Mouse (Mus musculus) hindbrain, embryonic 16.5 days (tissue): ENCODE data around the gene Scamp4. TPM values are rescaled to one million over a fixed set of nuclear protein-coding genes. Genes with fewer than 3 reads are reported as not detected.
A peak's percentile ranks its signal among the peaks of the same experiment; 100 is the strongest.

Source experiments
- ATAC-seq: fragments of 200-750 bp; cut with Nextera tagmentation; 2 replicates; pipeline ENCODE4 v1.8.0; 2017; ENCODE audit warnings: moderate TSS enrichment, moderate library complexity
- H3K27ac ChIP-seq: fragments of 300-500 bp; sonication (generic); 2 replicates; pipeline ENCODE4 v1.5.1; 2014; ENCODE audit warnings: low read depth, mild to moderate bottlenecking, control low read depth, low read length, moderate library complexity
- H3K27me3 ChIP-seq: fragments of 300-500 bp; sonication (generic); replicated peaks from 2 replicates; pipeline ENCODE4 v1.6.1; 2014; ENCODE audit warnings: low read length; ENCODE audit not compliant: control insufficient read depth, insufficient read depth
- H3K36me3 ChIP-seq: fragments of 300-500 bp; sonication (generic); 2 replicates; pipeline ENCODE4 v1.6.1; 2014; ENCODE audit warnings: mild to moderate bottlenecking, low read length, moderate library complexity, mixed read lengths; ENCODE audit not compliant: control insufficient read depth, insufficient read depth
- H3K4me1 ChIP-seq: fragments of 300-500 bp; sonication (generic); 2 replicates; pipeline ENCODE4 v1.6.1; 2014; ENCODE audit warnings: low read depth, low read length; ENCODE audit not compliant: control insufficient read depth, insufficient read depth
- H3K4me2 ChIP-seq: fragments of 300-500 bp; sonication (generic); 2 replicates; pipeline ENCODE4 v1.6.1; 2014; ENCODE audit warnings: mild to moderate bottlenecking, low read length, control low read depth, moderate library complexity
- H3K4me3 ChIP-seq: fragments of 300-500 bp; sonication (generic); 2 replicates; pipeline ENCODE4 v1.5.1; 2014; ENCODE audit warnings: mild to moderate bottlenecking, low read length, control low read depth, moderate library complexity
- H3K9ac ChIP-seq: fragments of 300-500 bp; sonication (generic); 2 replicates; pipeline ENCODE4 v1.6.1; 2014; ENCODE audit warnings: low read depth, mild to moderate bottlenecking, control low read depth, low read length, moderate library complexity
- H3K9me3 ChIP-seq: fragments of 300-500 bp; sonication (generic); 2 replicates; pipeline ENCODE4 v1.6.1; 2014; ENCODE audit warnings: mild to moderate bottlenecking, low read length, moderate library complexity; ENCODE audit not compliant: control insufficient read depth
- WGBS: fragments of 180-500 bp; shearing (Covaris S2); extraction: QIAGEN DNeasy Blood & Tissue Kit; methylation state at CpG from one replicate; pipeline ENCODE4 v1.1.7; 2014; 5-methylcytosine and 5-hydroxymethylcytosine counted together
- polyA plus RNA-seq: library from polyadenylated mRNA; unstranded; fragments of >200 nt; fragmentation: Nextera tagmentation; extraction: Ambion mirVana; gene quantifications from 2 replicates; pipeline ENCODE4 v1.2.1, GENCODE M21; 2015

Gene Scamp4
- polyA plus RNA-seq, 1 experiment from 2014 or later, result 73.6 TPM

DNA sequence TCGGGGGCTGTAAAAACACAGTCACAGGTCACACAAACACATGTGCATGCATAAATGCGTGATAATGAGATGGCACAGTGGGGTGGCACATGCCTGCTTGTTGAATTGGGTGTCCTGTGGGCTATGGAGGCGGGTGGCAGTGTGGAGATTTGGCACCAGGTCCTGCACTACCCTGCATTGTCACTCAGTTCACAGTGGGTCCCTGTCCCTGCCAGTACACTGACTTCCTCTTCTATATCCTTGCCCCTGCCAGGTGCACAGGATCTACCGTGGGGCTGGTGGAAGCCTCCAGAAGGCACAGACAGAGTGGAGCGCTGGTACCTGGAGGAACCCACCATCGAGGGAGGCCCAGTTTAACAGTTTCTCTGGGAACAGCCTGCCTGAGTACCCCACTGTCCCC is 11.7 kb downstream of the Scamp4 start:
- no peak overlapping the region for H3K27ac ChIP-seq
- no peak overlapping the region for H3K9ac ChIP-seq
- no peaks in the 10 kb centered on the region for H3K9me3 ChIP-seq
- no peaks in the 10 kb centered on the region for H3K4me1 ChIP-seq
- H3K36me3 ChIP-seq, result peaks cover 18% of the 10 kb centered on the region
- ATAC-seq, result no peak
- H3K4me3 ChIP-seq, result no peak overlapping the region
- no peaks in the 10 kb centered on the region for H3K27me3 ChIP-seq
- WGBS, result 87% methylated on average over 6 of the region's 6 CpGs
- H3K4me2 ChIP-seq, result no peak overlapping the region

DNA sequence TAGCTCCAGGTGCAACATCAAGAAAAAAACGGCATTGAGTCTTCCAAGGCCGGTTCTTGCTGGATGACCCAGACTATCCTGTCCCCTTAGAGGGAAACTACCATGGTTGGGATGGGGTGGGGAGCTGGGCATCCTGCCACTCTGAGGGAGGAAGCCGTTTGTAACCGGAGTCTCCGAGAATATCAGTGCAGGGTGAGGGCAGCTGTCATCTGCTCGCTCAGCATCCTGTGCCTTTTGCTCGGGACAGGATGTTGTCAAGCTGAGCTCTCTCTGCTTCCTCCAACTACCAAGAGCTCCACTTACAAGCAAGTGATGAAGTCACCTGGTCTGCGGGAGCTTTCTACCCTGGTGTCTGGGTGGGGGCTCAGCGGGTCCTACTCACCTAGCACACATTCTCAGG is 15.5 kb downstream of the Scamp4 start:
- H3K4me3 ChIP-seq, result no peak overlapping the region
- no peaks in the 10 kb centered on the region for H3K27me3 ChIP-seq
- no peak overlapping the region for H3K27ac ChIP-seq
- no peak overlapping the region for H3K9ac ChIP-seq
- 75% methylated on average over 9 of the region's 9 CpGs for WGBS
- no peaks in the 10 kb centered on the region for H3K9me3 ChIP-seq
- no peak for ATAC-seq
- H3K4me2 ChIP-seq, result no peak overlapping the region
- peaks cover 8% of the 10 kb centered on the region for H3K4me1 ChIP-seq
- peaks cover 13% of the 10 kb centered on the region for H3K36me3 ChIP-seq

DNA sequence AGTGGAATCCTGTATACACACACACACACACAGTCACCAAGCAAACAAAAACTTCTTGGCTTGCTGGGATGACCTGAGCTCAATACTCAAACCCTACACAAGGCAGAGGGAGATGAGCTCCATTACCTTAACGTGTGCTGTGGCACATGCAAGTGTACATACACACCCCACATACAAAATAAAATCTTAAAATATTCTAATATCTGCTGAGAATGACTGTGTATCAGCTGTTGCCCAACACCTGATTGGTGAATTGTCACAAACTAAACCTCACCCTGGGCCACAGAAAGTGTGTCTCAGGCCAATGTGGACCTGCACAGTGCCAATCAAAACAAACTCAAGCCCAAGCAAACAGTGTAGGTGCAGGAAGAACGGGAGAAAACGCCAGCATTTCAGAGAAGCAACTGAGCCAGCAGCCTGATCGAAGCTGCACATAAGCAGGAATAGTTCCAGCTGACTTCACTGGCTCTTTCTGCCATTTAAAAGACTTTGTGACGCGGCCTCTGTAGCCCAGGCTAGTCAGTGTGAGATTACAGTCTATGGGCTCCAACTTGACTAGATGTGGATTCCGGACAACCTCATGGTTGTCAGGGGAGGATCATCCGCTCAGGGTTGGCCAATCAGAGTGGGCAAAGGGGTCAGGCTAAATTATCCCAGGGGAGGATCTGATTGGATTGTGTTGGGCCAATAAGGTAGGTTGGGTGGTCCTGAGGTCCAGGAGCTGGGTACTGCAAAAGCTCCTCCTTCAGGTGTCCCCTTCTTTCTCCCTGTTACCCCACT is 17.0 kb downstream of the Scamp4 start:
- Histone ChIP-seq H3K9ac (no peak overlapping the region), H3K4me2 (no peak overlapping the region), H3K36me3 (peaks cover 8% of the 10 kb centered on the region), H3K27ac (no peak overlapping the region), H3K27me3 (no peaks in the 10 kb centered on the region), H3K4me3 (no peak overlapping the region), H3K4me1 (peaks cover 23% of the 10 kb centered on the region), H3K9me3 (no peaks in the 10 kb centered on the region)
- WGBS, result 31% methylated on average over 8 of the region's 8 CpGs
- ATAC-seq, result no peak

DNA sequence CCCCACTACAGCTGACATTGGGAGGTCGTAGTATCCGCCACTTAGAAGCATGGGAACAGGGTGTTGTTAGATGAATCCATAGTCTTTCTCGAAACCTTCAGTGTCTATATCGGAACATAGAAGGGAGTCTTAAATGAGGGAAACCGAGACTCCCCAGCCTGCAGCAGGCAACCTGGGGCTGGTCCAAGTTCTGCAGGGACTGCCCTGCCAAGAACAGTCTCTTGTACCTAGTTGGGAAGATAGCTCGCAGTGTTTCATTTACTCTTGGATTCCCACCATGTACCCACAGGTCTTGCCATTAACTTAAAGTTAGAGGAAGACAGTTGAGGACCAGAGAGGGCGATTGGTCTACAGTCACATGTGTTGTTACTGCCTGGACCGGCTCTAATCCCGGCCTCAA is 17.7 kb downstream of the Scamp4 start:
- no peaks in the 10 kb centered on the region for H3K27me3 ChIP-seq
- no peak for ATAC-seq
- 87% methylated on average over 9 of the region's 9 CpGs for WGBS
- no peak overlapping the region for H3K4me2 ChIP-seq
- H3K4me3 ChIP-seq, result no peak overlapping the region
- H3K36me3 ChIP-seq, result peaks cover 2% of the 10 kb centered on the region; the same call in 1 of the 2 replicates
- H3K9ac ChIP-seq, result no peak overlapping the region
- no peak overlapping the region for H3K27ac ChIP-seq
- no peaks in the 10 kb centered on the region for H3K9me3 ChIP-seq
- H3K4me1 ChIP-seq, result peaks cover 28% of the 10 kb centered on the region

DNA sequence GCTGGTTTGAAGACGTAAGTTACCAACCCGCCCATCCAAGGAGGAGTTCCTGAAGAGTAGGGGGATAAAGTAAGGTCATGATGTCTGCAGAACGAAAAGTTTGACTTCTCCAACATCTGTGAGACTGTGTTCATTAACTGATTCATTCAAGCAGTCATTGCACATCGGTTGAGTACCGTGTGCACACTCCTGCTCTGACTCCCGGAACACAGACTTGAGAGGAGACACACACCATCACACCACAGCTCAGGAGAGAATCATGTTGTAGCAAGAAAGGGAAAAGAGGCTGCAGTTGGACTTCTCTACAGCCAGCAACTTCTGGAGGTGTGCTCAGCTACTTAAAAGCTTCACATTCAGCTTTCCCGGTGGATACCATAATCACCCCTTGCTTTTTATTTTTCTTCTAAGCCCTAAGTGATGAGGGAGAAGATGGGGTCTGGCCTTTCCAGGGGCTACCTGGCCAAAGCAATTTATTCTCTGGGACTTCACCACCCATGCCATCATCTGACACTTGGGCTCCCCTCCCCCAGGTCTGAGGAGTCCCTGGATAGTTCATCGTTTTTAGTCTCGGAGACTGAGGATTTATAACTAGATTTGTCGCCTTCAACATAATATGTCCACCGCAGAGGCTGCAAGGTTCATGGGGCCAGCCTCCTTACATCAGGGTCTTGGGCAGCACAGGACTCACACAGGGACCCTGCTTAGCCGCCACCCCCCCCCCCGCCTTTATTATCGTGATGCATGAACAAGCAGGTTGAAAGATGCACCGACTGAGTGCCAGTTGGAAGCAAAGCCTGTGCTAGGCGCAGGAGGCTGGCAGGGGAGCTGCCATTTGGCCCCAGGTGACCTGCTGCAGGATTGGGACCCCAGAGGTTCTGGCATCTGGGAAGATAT is 18.4 kb downstream of the Scamp4 start:
- H3K27me3 ChIP-seq, result no peaks in the 10 kb centered on the region
- H3K27ac ChIP-seq, result peak overlapping the region; percentile 92
- H3K4me2 ChIP-seq, result peak overlapping the region; percentile 70
- H3K4me1 ChIP-seq, result peaks cover 28% of the 10 kb centered on the region
- no peak for ATAC-seq
- 55% methylated on average over 16 of the region's 16 CpGs for WGBS
- H3K9ac ChIP-seq, result peak overlapping the region; percentile 49
- no peaks in the 10 kb centered on the region for H3K9me3 ChIP-seq
- H3K36me3 ChIP-seq, result no peaks in the 10 kb centered on the region
- H3K4me3 ChIP-seq, result peak overlapping the region; percentile 89

DNA sequence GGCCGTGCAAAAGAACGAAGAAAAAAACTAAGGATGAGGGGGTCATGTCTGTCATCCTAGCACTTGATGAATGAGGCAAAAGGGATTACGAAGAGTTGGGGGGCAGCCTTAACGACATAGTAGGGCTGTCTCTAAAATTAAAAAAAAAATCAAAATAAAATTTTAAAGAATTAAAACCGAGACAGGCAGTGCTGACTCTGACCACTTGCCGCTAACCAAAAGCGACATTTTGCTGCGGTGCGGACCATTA is 18.9 kb downstream of the Scamp4 start:
- Histone ChIP-seq H3K4me1 (peaks cover 28% of the 10 kb centered on the region), H3K4me2 (peak overlapping the region; percentile 70), H3K27ac (peak overlapping the region; percentile 92), H3K36me3 (no peaks in the 10 kb centered on the region), H3K9me3 (no peaks in the 10 kb centered on the region), H3K27me3 (no peaks in the 10 kb centered on the region), H3K9ac (peak overlapping the region; percentile 49), H3K4me3 (peak overlapping the region; percentile 89)
- ATAC-seq, result no peak
- WGBS, result under 1% methylated on average over 9 of the region's 9 CpGs

DNA sequence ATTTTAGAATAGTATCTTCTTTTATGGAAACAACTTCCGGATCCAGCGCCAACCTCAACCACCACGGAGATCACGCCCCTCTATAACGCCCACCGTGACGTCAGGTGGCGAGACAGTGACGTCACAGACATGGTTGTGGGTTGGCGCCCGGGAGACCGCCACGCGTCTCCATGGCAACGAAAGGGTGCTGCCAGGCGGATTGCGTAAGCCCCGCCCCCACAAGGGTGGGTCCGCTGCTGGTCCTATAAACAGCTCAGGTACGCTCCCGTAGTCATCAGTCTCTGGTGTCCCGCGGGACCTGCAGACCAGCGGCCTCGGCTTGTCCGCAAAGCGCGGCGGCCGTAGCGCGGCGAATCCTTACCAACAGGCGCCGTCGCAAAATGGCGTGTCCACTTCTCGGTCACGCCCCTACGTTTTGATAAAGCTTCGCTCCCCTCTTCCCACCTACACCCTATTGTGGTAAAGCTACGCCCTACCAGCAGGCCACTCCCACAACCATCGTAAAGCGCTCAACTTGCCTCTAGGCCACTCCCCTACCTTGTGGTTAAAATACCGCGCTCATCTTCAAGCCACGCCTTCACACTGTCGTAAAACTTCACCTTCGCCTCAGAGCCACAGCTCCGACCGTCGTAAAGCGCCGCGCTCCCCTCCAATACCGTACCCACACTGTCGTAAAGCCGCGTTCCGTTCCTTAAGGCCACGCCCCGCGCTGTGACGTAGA is 19.4 kb downstream of the Scamp4 start:
- H3K4me1 ChIP-seq, result peaks cover 28% of the 10 kb centered on the region
- ATAC-seq, result peak; percentile 97
- H3K9me3 ChIP-seq, result no peaks in the 10 kb centered on the region
- H3K27me3 ChIP-seq, result no peaks in the 10 kb centered on the region
- 0% methylated on average over 64 of the region's 64 CpGs for WGBS
- H3K36me3 ChIP-seq, result no peaks in the 10 kb centered on the region
- peak overlapping the region; percentile 70 for H3K4me2 ChIP-seq
- peak overlapping the region; percentile 92 for H3K27ac ChIP-seq
- H3K9ac ChIP-seq, result peak overlapping the region; percentile 49
- peak overlapping the region; percentile 89 for H3K4me3 ChIP-seq

DNA sequence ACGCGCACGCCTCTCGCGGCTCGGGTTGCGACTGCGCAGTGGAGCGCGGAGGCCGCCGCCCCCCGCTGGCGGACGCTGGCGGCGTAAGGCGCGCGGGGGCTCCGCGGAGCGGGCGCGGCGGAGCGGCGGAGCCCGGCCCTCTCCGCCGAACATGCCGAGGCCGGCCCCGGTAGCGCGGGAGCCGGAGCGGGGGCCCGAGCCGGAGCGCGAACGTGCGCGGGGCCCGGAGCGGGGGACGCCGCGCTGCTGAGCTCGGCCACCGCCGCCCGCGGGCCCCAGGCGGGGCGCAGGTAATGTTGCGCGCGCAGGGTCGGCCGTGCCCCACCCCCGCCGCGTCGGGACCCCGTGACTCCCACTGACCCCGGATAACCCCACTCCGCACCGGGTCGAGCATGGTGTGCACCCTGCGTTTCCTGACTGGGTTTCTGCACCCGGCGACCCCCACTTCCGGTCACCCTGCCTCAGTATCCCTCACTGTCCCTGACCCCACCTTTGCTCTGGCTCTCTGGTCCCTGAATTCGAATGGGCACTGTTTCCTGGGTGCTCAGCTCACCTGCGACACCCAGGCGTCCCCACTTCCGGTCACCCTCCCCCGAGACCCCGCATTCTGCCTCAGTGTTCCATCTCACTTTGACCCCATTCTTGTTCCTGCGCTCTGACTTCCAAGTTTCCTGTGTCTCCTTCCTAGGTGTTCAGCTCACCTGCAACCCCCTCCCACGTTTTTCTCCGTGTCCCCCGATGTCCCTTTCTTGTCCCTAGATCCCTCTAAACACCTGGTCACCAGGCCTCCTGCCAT is 20.2 kb downstream of the Scamp4 start, which contains the start of gene Csnk1g2:
TSS of gene Csnk1g2 (plus strand) at position 178 of the 796 bp plus-strand sequence.
- WGBS, result under 1% methylated on average over 43 of the region's 85 CpGs
- Histone ChIP-seq H3K27ac (peak within 1 kb of the TSS; percentile 92), H3K9me3 (no peaks in the 10 kb centered on the region), H3K27me3 (no peaks in the 10 kb centered on the region), H3K4me3 (peak within 1 kb of the TSS; percentile 89), H3K4me1 (peaks cover 31% of the 10 kb centered on the region), H3K36me3 (no peaks in the 10 kb centered on the region), H3K4me2 (peak within 1 kb of the TSS; percentile 99), H3K9ac (peak within 1 kb of the TSS; percentile 96)
- ATAC-seq, result no peak; the same call in 1 of the 2 replicates
